Mouse (Mus musculus): ENCODE data around the gene Plcb2.

GRCm38 (mm10) chr2:118665616-118666015 is 62.6 kb downstream of the Plcb2 start:
- TF ChIP-seq CTCF (IDR thresholded peaks at IDR 0.05; ENCODE audit: borderline replicate concordance, insufficient read depth, low read length), result no peak
- TF ChIP-seq POLR2A (IDR thresholded peaks at IDR 0.05; ENCODE audit: low read depth, low read length), result no peak

Measured in embryonic fibroblast, embryonic 13.5 days (primary cell).